Mouse (Mus musculus): ENCODE data around the gene Abhd8. TPM values are rescaled to one million over a fixed set of nuclear protein-coding genes. Genes with fewer than 3 reads are reported as not detected.
A peak's percentile ranks its signal among the peaks of the same experiment; 100 is the strongest.
"Not testable (repeated sequence)": the region's sequence is repeated elsewhere in the genome, so short reads cannot be mapped to it uniquely, and the experiment has no call there.

Abhd8 gene
- polyA plus RNA-seq, 1 experiment from 2014 or later, result 99.3 TPM

- H3K36me3 ChIP-seq (replicated peaks), result no peaks in the 10 kb centered on the region
These were observed 18.4 kb downstream of the Abhd8 start for GRCm38 (mm10) chr8:71445096-71445495.

GRCm38 (mm10) chr8:71441404-71441803, 22.1 kb downstream of the Abhd8 start:
- ATAC-seq (ENCODE audit: low FRiP score), result no peak

More at GRCm38 (mm10) chr8:71445096-71445495, 18.4 kb downstream of the Abhd8 start:
- Histone ChIP-seq H3K4me3 (replicated peaks) (no peak overlapping the region), H3K4me1 (no peaks in the 10 kb centered on the region), H3K9me3 (no peaks in the 10 kb centered on the region), H3K27me3 (peaks cover 11% of the 10 kb centered on the region), H3K9ac (no peak overlapping the region), H3K27ac (no peak overlapping the region), H3K4me2 (no peak overlapping the region)
- no peak for ATAC-seq (ENCODE audit: low FRiP score)
- 92% methylated on average over 7 of the region's 7 CpGs for WGBS

GRCm38 (mm10) chr8:71437041-71437440, 26.4 kb downstream of the Abhd8 start:
- Histone ChIP-seq H3K27ac (no peak overlapping the region), H3K4me2 (no peak overlapping the region)
- 59% methylated on average over 3 of the region's 3 CpGs for WGBS

More at GRCm38 (mm10) chr8:71441404-71441803, 22.1 kb downstream of the Abhd8 start:
- 2% methylated on average over 7 of the region's 7 CpGs for WGBS
- Histone ChIP-seq H3K4me2 (no peak overlapping the region), H3K36me3 (replicated peaks) (no peaks in the 10 kb centered on the region), H3K27ac (no peak overlapping the region), H3K4me1 (no peaks in the 10 kb centered on the region), H3K27me3 (peaks cover 11% of the 10 kb centered on the region), H3K9me3 (no peaks in the 10 kb centered on the region), H3K9ac (no peak overlapping the region), H3K4me3 (replicated peaks) (no peak overlapping the region)

GRCm38 (mm10) chr8:71432935-71433334, 30.5 kb downstream of the Abhd8 start:
- H3K27ac ChIP-seq; ATAC-seq (ENCODE audit: low FRiP score); H3K4me3 ChIP-seq (replicated peaks); H3K36me3 ChIP-seq (replicated peaks); H3K27me3 ChIP-seq; H3K4me2 ChIP-seq; H3K9ac ChIP-seq; H3K4me1 ChIP-seq; H3K9me3 ChIP-seq: not testable (repeated sequence)
- WGBS, result 85% methylated on average over 1 of the region's 1 CpGs

More at GRCm38 (mm10) chr8:71437041-71437440, 26.4 kb downstream of the Abhd8 start:
- Histone ChIP-seq H3K9ac (no peak overlapping the region), H3K4me1 (no peaks in the 10 kb centered on the region), H3K27me3 (peaks cover 3% of the 10 kb centered on the region), H3K4me3 (replicated peaks) (no peak overlapping the region), H3K36me3 (replicated peaks) (no peaks in the 10 kb centered on the region), H3K9me3 (0 out of 2 replicates have a peak, but pooled peaks cover 2% of the 10 kb centered on the region)
- no peak for ATAC-seq (ENCODE audit: low FRiP score)

GRCm38 (mm10) chr8:71422121-71422520, 41.3 kb downstream of the Abhd8 start:
- no peaks in the 10 kb centered on the region for H3K36me3 ChIP-seq (replicated peaks)
- no peak overlapping the region for H3K9ac ChIP-seq
- H3K9me3 ChIP-seq, result peaks cover 6% of the 10 kb centered on the region; the same call in 1 of the 2 replicates
- no peaks in the 10 kb centered on the region for H3K27me3 ChIP-seq
- H3K4me1 ChIP-seq, result no peaks in the 10 kb centered on the region
- ATAC-seq (ENCODE audit: low FRiP score), result no peak
- no peak overlapping the region for H3K4me2 ChIP-seq
- H3K4me3 ChIP-seq (replicated peaks), result no peak overlapping the region
- H3K27ac ChIP-seq, result no peak overlapping the region

- ATAC-seq (ENCODE audit: low FRiP score), result no peak
- 0 out of 2 replicates have a peak, but pooled peaks cover 7% of the 10 kb centered on the region for H3K27me3 ChIP-seq
- WGBS, result 48% methylated on average over 11 of the region's 11 CpGs
- H3K4me2 ChIP-seq, result no peak overlapping the region
- H3K9me3 ChIP-seq, result no peaks in the 10 kb centered on the region
- no peak overlapping the region for H3K9ac ChIP-seq
- no peak overlapping the region for H3K4me3 ChIP-seq (replicated peaks)
- H3K4me1 ChIP-seq, result peaks cover 13% of the 10 kb centered on the region
- peaks cover 31% of the 10 kb centered on the region for H3K36me3 ChIP-seq (replicated peaks)
- H3K27ac ChIP-seq, result no peak overlapping the region
These were observed 51.8 kb downstream of the Abhd8 start for GRCm38 (mm10) chr8:71411535-71412273.

GRCm38 (mm10) chr8:71408231-71408630, 55.2 kb downstream of the Abhd8 start:
- WGBS, result 92% methylated on average over 4 of the region's 4 CpGs
- no peak overlapping the region for H3K27ac ChIP-seq
- H3K4me3 ChIP-seq (replicated peaks), result no peak overlapping the region
- no peak overlapping the region for H3K9ac ChIP-seq
- H3K9me3 ChIP-seq, result no peaks in the 10 kb centered on the region
- H3K4me1 ChIP-seq, result peaks cover 25% of the 10 kb centered on the region
- H3K4me2 ChIP-seq, result no peak overlapping the region
- ATAC-seq (ENCODE audit: low FRiP score), result no peak
- peaks cover 31% of the 10 kb centered on the region for H3K36me3 ChIP-seq (replicated peaks)
- H3K27me3 ChIP-seq, result 0 out of 2 replicates have a peak, but pooled peaks cover 4% of the 10 kb centered on the region

- peak overlapping the region; percentile 66 for H3K4me3 ChIP-seq (replicated peaks)
- H3K4me1 ChIP-seq, result peaks cover 25% of the 10 kb centered on the region
- H3K9me3 ChIP-seq, result no peaks in the 10 kb centered on the region
- no peak for ATAC-seq (ENCODE audit: low FRiP score)
- WGBS, result 92% methylated on average over 14 of the region's 14 CpGs
- H3K4me2 ChIP-seq, result no peak overlapping the region
- 0 out of 2 replicates have a peak, but pooled peaks cover 4% of the 10 kb centered on the region for H3K27me3 ChIP-seq
- H3K27ac ChIP-seq, result no peak overlapping the region
- peak overlapping the region; percentile 33; the same call in 1 of the 2 replicates for H3K9ac ChIP-seq
- peaks cover 31% of the 10 kb centered on the region for H3K36me3 ChIP-seq (replicated peaks)
These were observed 56.0 kb downstream of the Abhd8 start for GRCm38 (mm10) chr8:71407441-71407840.

Other genes with a start within 250 kb of the Abhd8 start
- gene Myo9b, start 190.9 kb downstream of the Abhd8 start, polyA plus RNA-seq (2016; fragmentation: Nextera tagmentation; extraction: Ambion mirVana), result 26.4 and 28.3 TPM in 2 replicates
- gene Haus8, start 190.7 kb downstream of the Abhd8 start, polyA plus RNA-seq (2016; fragmentation: Nextera tagmentation; extraction: Ambion mirVana), result 52.4 and 58.4 TPM in 2 replicates
- 76.7 and 77.1 TPM in 2 replicates for gene Use1, start 96.8 kb downstream of the Abhd8 start, polyA plus RNA-seq (2016; fragmentation: Nextera tagmentation; extraction: Ambion mirVana)
- 3.2 and 4.4 TPM in 2 replicates for gene Ocel1, start 92.4 kb downstream of the Abhd8 start, polyA plus RNA-seq (2016; fragmentation: Nextera tagmentation; extraction: Ambion mirVana)
- gene Nr2f6, start 81.7 kb downstream of the Abhd8 start, polyA plus RNA-seq (2016; fragmentation: Nextera tagmentation; extraction: Ambion mirVana), result 31.5 and 35.3 TPM in 2 replicates
- gene Ushbp1, start 67.9 kb downstream of the Abhd8 start, polyA plus RNA-seq (2016; fragmentation: Nextera tagmentation; extraction: Ambion mirVana), result 3.2 and 4.6 TPM in 2 replicates
- 89.4 and 110 TPM in 2 replicates for gene Babam1, start 66.8 kb downstream of the Abhd8 start, polyA plus RNA-seq (2016; fragmentation: Nextera tagmentation; extraction: Ambion mirVana)
- gene Ankle1, start 57.6 kb downstream of the Abhd8 start, polyA plus RNA-seq (2016; fragmentation: Nextera tagmentation; extraction: Ambion mirVana), result 34.2 and 38.0 TPM in 2 replicates
- gene Mrpl34, start 1.3 kb upstream of the Abhd8 start, polyA plus RNA-seq (2016; fragmentation: Nextera tagmentation; extraction: Ambion mirVana), result 207 and 219 TPM in 2 replicates
- 146 and 155 TPM in 2 replicates for gene Dda1, start 5.5 kb upstream of the Abhd8 start, polyA plus RNA-seq (2016; fragmentation: Nextera tagmentation; extraction: Ambion mirVana)
- gene Ano8, start 22.3 kb upstream of the Abhd8 start, polyA plus RNA-seq (2016; fragmentation: Nextera tagmentation; extraction: Ambion mirVana), result 11.1 and 13.4 TPM in 2 replicates
- 12.6 and 15.1 TPM in 2 replicates for gene Gtpbp3, start 24.4 kb upstream of the Abhd8 start, polyA plus RNA-seq (2016; fragmentation: Nextera tagmentation; extraction: Ambion mirVana)
- gene Plvap, start 48.1 kb upstream of the Abhd8 start, polyA plus RNA-seq (2016; fragmentation: Nextera tagmentation; extraction: Ambion mirVana), result 27.6 and 30.2 TPM in 2 replicates
- gene Ccdc194, start 62.1 kb upstream of the Abhd8 start, polyA plus RNA-seq (2016; fragmentation: Nextera tagmentation; extraction: Ambion mirVana), result 0.20 and 0.21 TPM in 2 replicates
- gene Bst2, start 73.8 kb upstream of the Abhd8 start, polyA plus RNA-seq (2016; fragmentation: Nextera tagmentation; extraction: Ambion mirVana), result 8.4 and 8.5 TPM in 2 replicates
- 48.1 and 52.1 TPM in 2 replicates for gene Mvb12a, start 79.3 kb upstream of the Abhd8 start, polyA plus RNA-seq (2016; fragmentation: Nextera tagmentation; extraction: Ambion mirVana)
- 0.19 TPM in 1 of 2 replicates, not detected in the other for gene Tmem221, start 95.2 kb upstream of the Abhd8 start, polyA plus RNA-seq (2016; fragmentation: Nextera tagmentation; extraction: Ambion mirVana)
- gene Nxnl1, start 102.9 kb upstream of the Abhd8 start, polyA plus RNA-seq (2016; fragmentation: Nextera tagmentation; extraction: Ambion mirVana), result not detected in 2 replicates
- 44.6 and 45.2 TPM in 2 replicates for gene Slc27a1, start 105.2 kb upstream of the Abhd8 start, polyA plus RNA-seq (2016; fragmentation: Nextera tagmentation; extraction: Ambion mirVana)
- 199 and 208 TPM in 2 replicates for gene Pgls, start 128.5 kb upstream of the Abhd8 start, polyA plus RNA-seq (2016; fragmentation: Nextera tagmentation; extraction: Ambion mirVana)
- 4.3 and 5.6 TPM in 2 replicates for gene Fam129c, start 134.0 kb upstream of the Abhd8 start, polyA plus RNA-seq (2016; fragmentation: Nextera tagmentation; extraction: Ambion mirVana)
- 42.7 TPM in 2 replicates for gene Colgalt1, start 147.3 kb upstream of the Abhd8 start, polyA plus RNA-seq (2016; fragmentation: Nextera tagmentation; extraction: Ambion mirVana)
- gene Unc13a, start 208.1 kb upstream of the Abhd8 start, polyA plus RNA-seq (2016; fragmentation: Nextera tagmentation; extraction: Ambion mirVana), result 13.7 and 16.0 TPM in 2 replicates
- gene Jak3, start 212.6 kb upstream of the Abhd8 start, polyA plus RNA-seq (2016; fragmentation: Nextera tagmentation; extraction: Ambion mirVana), result 2.5 and 2.9 TPM in 2 replicates
- gene Insl3, start 225.6 kb upstream of the Abhd8 start, polyA plus RNA-seq (2016; fragmentation: Nextera tagmentation; extraction: Ambion mirVana), result not detected in 2 replicates
- 0.36 and 0.72 TPM in 2 replicates for gene B3gnt3, start 238.1 kb upstream of the Abhd8 start, polyA plus RNA-seq (2016; fragmentation: Nextera tagmentation; extraction: Ambion mirVana)